Mouse (Mus musculus): ENCODE results near the gene Tbrg4. TPM values are rescaled to one million over a fixed set of nuclear protein-coding genes. Genes with fewer than 3 reads are reported as not detected.

Gene Tbrg4
- total RNA-seq, 2 experiments from 2014 or later: 67.7 to 77.0 TPM

GRCm38 (mm10) chr11:6594845-6595244, 31.0 kb downstream of the Tbrg4 start:
- DNase-seq (ENCODE audit: low spot score in 2 of 2): no peak

- no peak for DNase-seq (ENCODE audit: low spot score in 2 of 2)
Observed at GRCm38 (mm10) chr11:6593406-6593805, 32.5 kb downstream of the Tbrg4 start.

- no peak for DNase-seq (ENCODE audit: low spot score in 2 of 2)
Observed at GRCm38 (mm10) chr11:6590933-6591675, 34.8 kb downstream of the Tbrg4 start.

GRCm38 (mm10) chr11:6589838-6590237, 36.0 kb downstream of the Tbrg4 start:
- no peak for DNase-seq (ENCODE audit: low spot score in 2 of 2)

- DNase-seq (ENCODE audit: low spot score in 2 of 2): no peak
Observed at GRCm38 (mm10) chr11:6588295-6588694, 37.6 kb downstream of the Tbrg4 start.

GRCm38 (mm10) chr11:6587249-6587940, 38.5 kb downstream of the Tbrg4 start:
- no peak for DNase-seq (ENCODE audit: low spot score in 2 of 2)

- no peak for DNase-seq (ENCODE audit: low spot score in 2 of 2)
Observed at GRCm38 (mm10) chr11:6586660-6587059, 39.2 kb downstream of the Tbrg4 start.

GRCm38 (mm10) chr11:6585748-6586147, 40.1 kb downstream of the Tbrg4 start:
- no peak for DNase-seq (ENCODE audit: low spot score in 2 of 2)

GRCm38 (mm10) chr11:6581560-6581959, 44.3 kb downstream of the Tbrg4 start:
- DNase-seq (ENCODE audit: low spot score in 2 of 2): no peak

- DNase-seq (ENCODE audit: low spot score in 2 of 2): no peak
Observed at GRCm38 (mm10) chr11:6580065-6580750, 45.7 kb downstream of the Tbrg4 start.

GRCm38 (mm10) chr11:6579361-6579760, 46.5 kb downstream of the Tbrg4 start:
- no peak for DNase-seq (ENCODE audit: low spot score in 2 of 2)

- no peak for DNase-seq (ENCODE audit: low spot score in 2 of 2)
Observed at GRCm38 (mm10) chr11:6576151-6576550, 49.7 kb downstream of the Tbrg4 start.

- DNase-seq (ENCODE audit: low spot score in 2 of 2): peak in 1 of 2 experiments; percentile 27
Observed at GRCm38 (mm10) chr11:6569410-6569777, 56.5 kb downstream of the Tbrg4 start.

- DNase-seq (ENCODE audit: low spot score in 2 of 2): peak in 1 of 2 experiments; percentile 10
Observed at GRCm38 (mm10) chr11:6568584-6569409, 57.1 kb downstream of the Tbrg4 start.

- no peak for DNase-seq (ENCODE audit: low spot score in 2 of 2)
Observed at GRCm38 (mm10) chr11:6567951-6568350, 57.9 kb downstream of the Tbrg4 start.

GRCm38 (mm10) chr11:6566496-6566895, 59.4 kb downstream of the Tbrg4 start:
- no peak for DNase-seq (ENCODE audit: low spot score in 2 of 2)

Other genes starting within 250 kb of the Tbrg4 start
- gene Zmiz2, start 237.0 kb downstream of the Tbrg4 start, total RNA-seq (2021): 10 to 100 TPM; 48.8 to 51.2 TPM
- 1,000 to 10,000 TPM; 1,645 to 1,705 TPM for gene Ppia, start 210.6 kb downstream of the Tbrg4 start, total RNA-seq (2021)
- 10 to 100 TPM; 46.1 to 49.3 TPM for gene H2afv, start 181.6 kb downstream of the Tbrg4 start, total RNA-seq (2021)
- gene Purb, start 150.2 kb downstream of the Tbrg4 start, total RNA-seq (2021): 10 to 100 TPM; 61.3 to 65.6 TPM
- gene Myo1g, start 105.1 kb downstream of the Tbrg4 start, total RNA-seq (2021): 1 to 10 TPM; 1.8 to 4.5 TPM
- 10 to 100 TPM; 41.7 to 60.2 TPM for gene Ccm2, start 79.2 kb downstream of the Tbrg4 start, total RNA-seq (2021)
- 1 to 10 TPM; 1.6 to 1.9 TPM for gene Nacad, start 20.0 kb downstream of the Tbrg4 start, total RNA-seq (2021)
- gene Wap, start 12.6 kb upstream of the Tbrg4 start, total RNA-seq (2021): not detected
- 10 to 100 TPM; 18.8 to 20.3 TPM for gene Ramp3, start 32.5 kb upstream of the Tbrg4 start, total RNA-seq (2021)
- gene Gm11983, start 211.6 kb upstream of the Tbrg4 start, total RNA-seq (2021): not detected